Mouse (Mus musculus) layer of hippocampus, postnatal 25 days (tissue): ENCODE data around the gene Syn1. TPM values are rescaled to one million over a fixed set of nuclear protein-coding genes. Genes with fewer than 3 reads are reported as not detected.

ENCODE experiments used
- DNase-seq, 2 experiments: peaks; one replicate each; pipeline ENCODE4 v3.0.0; 2022; ENCODE audit warnings: mixed read lengths in 2 of 2, low spot score in 1 of 2; ENCODE audit errors: extremely low spot score in 1 of 2
- total RNA-seq, 2 experiments: library from RNA; stranded (reverse); gene quantifications; 2 replicates each; pipeline ENCODE4 v1.2.3; 2021

The Syn1 gene
- 100 to 1,000 TPM; 476 to 498 TPM for total RNA-seq

GRCm38 (mm10) chrX:20920844-20921364, at the start of gene Syn1:
Gene Syn1 (minus strand): TSS chrX:20921004.
- DNase-seq, result peak; percentile 53 to 60

- peak; percentile 68 to 75 for DNase-seq
Measured at GRCm38 (mm10) chrX:20961477-20962378, 40.9 kb upstream of the Syn1 start, which contains the start of gene Uxt. Gene Uxt (minus strand): TSS chrX:20962017.

GRCm38 (mm10) chrX:20950191-20950880, 29.5 kb upstream of the Syn1 start, which contains the start of gene Elk1:
Gene Elk1 (minus strand): TSS chrX:20950608.
- DNase-seq, result peak; percentile 49 to 56

- DNase-seq, result peak in 1 of 2 experiments; percentile 56
Measured at GRCm38 (mm10) chrX:20946055-20946454, 25.3 kb upstream of the Syn1 start.

- DNase-seq, result no peak
Measured at GRCm38 (mm10) chrX:20931963-20932362, 11.2 kb upstream of the Syn1 start.

GRCm38 (mm10) chrX:20931364-20931763, 10.6 kb upstream of the Syn1 start, which contains the start of gene Cfp:
Gene Cfp (minus strand): TSS chrX:20931555.
- no peak for DNase-seq

- DNase-seq, result no peak
Measured at GRCm38 (mm10) chrX:20929859-20930258, 9.1 kb upstream of the Syn1 start.

- no peak for DNase-seq
Measured at GRCm38 (mm10) chrX:20924976-20925375, 4.2 kb upstream of the Syn1 start.

GRCm38 (mm10) chrX:20923506-20923905, 2.7 kb upstream of the Syn1 start:
- DNase-seq, result no peak

GRCm38 (mm10) chrX:20921366-20921765, 562 bp upstream of the Syn1 start:
- DNase-seq, result no peak

GRCm38 (mm10) chrX:20920249-20920843, 458 bp downstream of the Syn1 start:
- peak in 1 of 2 experiments; percentile 20 for DNase-seq

GRCm38 (mm10) chrX:20915075-20915474, 5.7 kb downstream of the Syn1 start:
- no peak for DNase-seq

GRCm38 (mm10) chrX:20913726-20914125, 7.1 kb downstream of the Syn1 start:
- DNase-seq, result no peak

GRCm38 (mm10) chrX:20910074-20910473, 10.7 kb downstream of the Syn1 start:
- no peak for DNase-seq

GRCm38 (mm10) chrX:20875241-20875640, 45.6 kb downstream of the Syn1 start:
- no peak for DNase-seq

- no peak for DNase-seq
Measured at GRCm38 (mm10) chrX:20872928-20873500, 47.8 kb downstream of the Syn1 start.

- DNase-seq, result no peak
Measured at GRCm38 (mm10) chrX:20869962-20870513, 50.8 kb downstream of the Syn1 start, which contains the start of gene Timp1. Gene Timp1 (plus strand): TSS chrX:20870166.

- no peak for DNase-seq
Measured at GRCm38 (mm10) chrX:20869203-20869602, 51.6 kb downstream of the Syn1 start.

GRCm38 (mm10) chrX:20868091-20868490, 52.7 kb downstream of the Syn1 start:
- no peak for DNase-seq
